Mouse (Mus musculus) adrenal gland, adult 10 weeks (tissue): ENCODE data around the gene 1700029P11Rik. TPM values are rescaled to one million over a fixed set of nuclear protein-coding genes. Genes with fewer than 3 reads are reported as not detected.

Experiments
- polyA plus RNA-seq: library from polyadenylated mRNA; stranded (reverse); fragments of 350-450 nt; fragmentation: Illumina TruSeq; extraction: RNeasy Lipid Tissue Mini Kit (QIAGEN cat#74804); gene quantifications from one replicate; pipeline ENCODE4 v1.2.3, GENCODE M21; 2014; ENCODE audit warnings: low read depth, low replicate concordance

1700029P11Rik gene
- not detected for polyA plus RNA-seq

GRCm38 (mm10) chr15:81980321-81980720 lies at the start of gene 1700029P11Rik:
Gene 1700029P11Rik (plus strand): TSS chr15:81980540.

GRCm38 (mm10) chr15:81936679-81937078 lies 43.7 kb upstream of the 1700029P11Rik start, which contains the start of gene Csdc2:
Gene Csdc2 (plus strand): TSS chr15:81936759.

GRCm38 (mm10) chr15:81960171-81961077 lies 19.9 kb upstream of the 1700029P11Rik start, which contains the start of gene Pmm1:
Gene Pmm1 (minus strand): TSS chr15:81960930.

GRCm38 (mm10) chr15:81987646-81988045 lies 7.3 kb downstream of the 1700029P11Rik start, which contains the start of gene Xrcc6:
Gene Xrcc6 (plus strand): TSS chr15:81987835.

Other genes starting within 250 kb of the 1700029P11Rik start
- 17.0 TPM for gene Zc3h7b, start 235.5 kb upstream of the 1700029P11Rik start, polyA plus RNA-seq
- gene Rangap1, start 235.0 kb upstream of the 1700029P11Rik start, polyA plus RNA-seq, result 7.4 TPM
- gene Tef, start 178.1 kb upstream of the 1700029P11Rik start, polyA plus RNA-seq, result 21.1 TPM
- 15.7 TPM for gene Tob2, start 121.7 kb upstream of the 1700029P11Rik start, polyA plus RNA-seq
- 20.7 TPM for gene Phf5a, start 108.6 kb upstream of the 1700029P11Rik start, polyA plus RNA-seq
- gene Aco2, start 108.2 kb upstream of the 1700029P11Rik start, polyA plus RNA-seq, result 113 TPM
- 3.6 TPM for gene Polr3h, start 54.3 kb upstream of the 1700029P11Rik start, polyA plus RNA-seq
- gene Csdc2, start 43.8 kb upstream of the 1700029P11Rik start, polyA plus RNA-seq, result 0.52 TPM
- 2.3 TPM for gene Pmm1, start 19.6 kb upstream of the 1700029P11Rik start, polyA plus RNA-seq
- gene Xrcc6, start 7.3 kb downstream of the 1700029P11Rik start, polyA plus RNA-seq, result 290 TPM
- 43.8 TPM for gene Desi1, start 53.3 kb downstream of the 1700029P11Rik start, polyA plus RNA-seq
- gene Snu13, start 67.1 kb downstream of the 1700029P11Rik start, polyA plus RNA-seq, result 480 TPM
- not detected for gene 4930407I10Rik, start 78.6 kb downstream of the 1700029P11Rik start, polyA plus RNA-seq
- not detected for gene Mei1, start 89.5 kb downstream of the 1700029P11Rik start, polyA plus RNA-seq
- gene Ccdc134, start 147.4 kb downstream of the 1700029P11Rik start, polyA plus RNA-seq, result 1.9 TPM
- gene Srebf2, start 166.6 kb downstream of the 1700029P11Rik start, polyA plus RNA-seq, result 14.1 TPM
- gene Shisa8, start 232.3 kb downstream of the 1700029P11Rik start, polyA plus RNA-seq, result not detected
- not detected for gene Tnfrsf13c, start 243.8 kb downstream of the 1700029P11Rik start, polyA plus RNA-seq